Mouse (Mus musculus): ENCODE data around the gene Clca2.
"Not testable (repeated sequence)": the region's sequence is repeated elsewhere in the genome, so short reads cannot be mapped to it uniquely, and the experiment has no call there.

The Clca2 gene

DNA sequence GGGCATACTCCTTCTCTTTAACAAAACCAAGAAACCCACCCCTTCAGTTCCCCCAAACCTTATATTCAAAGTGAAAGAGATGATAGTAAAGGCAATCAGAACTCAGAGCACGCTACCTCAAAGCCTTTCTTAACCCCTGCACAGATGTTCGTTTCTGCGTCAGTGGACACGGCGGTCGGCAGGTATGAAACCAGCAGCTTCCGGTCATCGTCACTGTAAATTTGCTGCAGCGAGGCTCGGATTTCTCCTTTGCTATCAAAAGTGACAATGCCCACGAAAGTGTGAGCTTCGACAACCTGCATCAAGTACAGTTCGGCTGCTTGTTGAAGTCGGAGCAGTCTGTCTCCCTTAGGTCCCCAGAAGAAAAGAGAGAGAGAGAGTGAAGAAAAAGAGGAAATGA, 13.1 kb downstream of the Clca2 start:
- DNase-seq (ENCODE audit: low spot score): no peak

DNA sequence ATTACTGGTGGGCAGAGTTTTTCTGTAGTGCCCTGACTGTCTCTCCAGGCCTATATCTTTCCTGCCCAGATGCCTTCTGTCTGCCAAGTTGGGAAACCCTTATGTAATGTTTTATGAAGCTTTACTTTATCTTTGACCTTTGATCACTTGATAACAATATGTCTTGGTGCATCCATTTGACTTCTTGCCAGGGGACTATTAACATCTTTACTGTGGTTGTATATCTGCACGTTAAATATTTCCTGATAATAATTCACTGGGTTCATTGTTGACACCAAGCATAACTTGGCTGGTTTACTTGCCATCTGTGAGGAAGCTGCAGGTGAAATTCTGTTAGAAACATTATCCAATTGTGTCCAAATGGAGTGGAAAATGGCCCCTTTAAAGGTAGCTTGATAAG, 16.2 kb downstream of the Clca2 start:
- no peak for DNase-seq (ENCODE audit: low spot score)

DNA sequence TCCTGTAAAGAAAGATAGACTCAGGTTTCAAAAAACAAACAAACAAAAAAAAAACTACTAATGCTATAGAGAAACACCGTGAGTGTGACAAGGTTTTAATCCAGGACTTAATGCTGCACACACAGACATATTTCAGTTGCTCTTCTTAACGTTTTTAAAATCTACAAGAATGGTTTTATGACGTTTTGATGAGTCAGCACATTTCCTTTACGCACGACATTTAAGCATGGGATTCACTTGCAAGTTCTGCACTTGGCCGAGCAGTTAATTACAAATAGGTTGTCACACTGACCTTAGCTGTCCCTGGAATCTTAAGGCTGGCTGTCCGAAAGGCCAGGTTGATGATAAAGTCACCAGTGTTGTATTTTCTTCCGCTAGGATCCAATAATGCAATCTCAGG, 18.3 kb downstream of the Clca2 start:
- DNase-seq (ENCODE audit: low spot score): no peak

DNA sequence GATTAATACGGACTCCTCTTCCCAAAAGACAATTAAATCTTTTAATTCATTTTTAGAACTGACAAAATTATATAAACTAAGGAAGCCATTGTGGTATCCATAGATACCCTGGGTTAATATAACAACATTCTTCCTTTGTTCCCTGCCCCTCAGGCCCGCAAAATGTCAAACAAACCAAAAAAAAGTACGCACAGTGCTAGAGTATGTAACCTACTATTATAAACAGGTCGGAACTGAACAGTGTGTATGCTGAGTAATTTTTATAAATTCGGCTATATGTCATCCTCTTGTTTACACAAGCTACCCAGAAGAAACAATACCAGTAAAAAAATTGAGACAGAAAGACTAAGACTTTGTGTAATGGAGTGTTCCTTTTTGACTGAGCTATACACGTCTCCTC, 20.8 kb downstream of the Clca2 start:
- no peak for DNase-seq (ENCODE audit: low spot score)

DNA sequence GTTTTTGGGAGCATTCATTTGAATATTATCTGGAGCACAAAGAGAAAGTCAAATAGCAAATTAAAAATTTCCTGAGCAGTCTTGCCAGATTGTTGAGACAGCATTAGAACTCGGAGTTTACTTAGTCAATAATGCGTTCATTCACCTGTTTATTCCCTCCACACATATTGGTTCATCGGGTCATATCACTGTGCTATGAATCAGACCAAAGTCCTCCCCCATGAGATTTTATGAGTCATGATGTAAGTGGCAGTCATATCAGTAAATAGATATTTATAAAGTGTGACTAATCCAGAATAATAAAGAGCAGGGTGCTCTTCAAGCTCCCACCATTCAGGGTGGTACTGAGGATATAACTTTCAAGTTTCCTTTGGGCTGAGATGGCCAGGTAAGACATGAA, 26.9 kb downstream of the Clca2 start:
- DNase-seq (ENCODE audit: low spot score): no peak

DNA sequence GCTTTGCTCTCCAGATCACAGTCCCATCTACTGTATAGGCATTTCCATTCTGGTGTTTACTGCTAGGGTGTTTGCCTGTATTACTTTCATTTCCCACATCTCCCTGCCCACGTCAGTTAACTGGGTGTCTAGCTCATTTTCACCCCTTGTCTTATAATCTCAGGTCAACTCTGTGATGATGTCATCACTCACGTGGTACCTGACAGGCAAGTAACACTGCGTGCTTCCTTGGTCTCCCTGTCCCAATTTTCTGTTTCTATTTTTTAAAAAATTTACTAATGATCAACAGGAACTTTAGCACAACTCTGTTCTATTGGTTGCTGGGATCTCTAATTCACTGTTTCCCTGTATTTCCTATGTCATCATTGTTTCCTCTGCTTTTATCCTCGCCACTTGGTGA, 30.3 kb downstream of the Clca2 start:
- DNase-seq (ENCODE audit: low spot score): no peak

DNA sequence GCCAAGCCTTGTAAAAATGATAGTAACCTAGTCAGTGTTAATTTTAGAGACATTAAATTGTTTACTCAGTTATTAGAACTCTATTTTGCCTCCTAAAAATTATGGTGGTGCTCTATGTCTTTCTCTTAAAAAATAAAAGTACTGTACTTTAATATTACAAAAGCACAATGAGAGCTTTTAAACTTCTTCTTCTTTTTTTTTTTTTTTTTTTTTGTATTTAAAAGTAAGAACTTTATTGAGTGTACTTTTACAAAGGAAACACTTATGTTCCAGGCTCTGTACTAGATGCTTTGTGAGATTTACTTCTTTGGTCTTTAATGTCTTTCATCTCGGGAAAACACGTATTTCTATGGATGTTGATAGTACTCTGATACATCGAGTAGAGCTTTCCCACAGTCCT, 44.1 kb downstream of the Clca2 start:
- not testable (repeated sequence) for DNase-seq (ENCODE audit: low spot score)

DNA sequence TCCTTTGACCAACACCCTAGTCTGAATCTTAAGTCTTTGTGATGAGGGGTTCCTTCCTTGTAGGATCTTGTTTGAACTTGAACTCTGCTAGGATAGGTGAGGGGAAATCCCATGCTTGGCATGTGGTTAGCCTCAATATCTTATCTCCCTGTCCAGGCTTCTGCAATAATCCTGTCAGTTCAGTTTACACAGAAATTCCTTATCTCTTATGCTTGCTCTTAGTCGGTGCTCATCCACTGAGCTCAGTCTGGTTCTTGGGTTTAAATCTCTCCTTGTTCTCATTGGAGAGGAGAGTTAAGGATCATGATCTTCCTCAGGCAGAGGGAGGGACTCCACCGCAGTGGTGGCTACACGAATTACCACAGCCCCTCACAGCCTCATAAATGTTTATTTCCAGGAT, 49.4 kb downstream of the Clca2 start:
- no peak for DNase-seq (ENCODE audit: low spot score)

DNA sequence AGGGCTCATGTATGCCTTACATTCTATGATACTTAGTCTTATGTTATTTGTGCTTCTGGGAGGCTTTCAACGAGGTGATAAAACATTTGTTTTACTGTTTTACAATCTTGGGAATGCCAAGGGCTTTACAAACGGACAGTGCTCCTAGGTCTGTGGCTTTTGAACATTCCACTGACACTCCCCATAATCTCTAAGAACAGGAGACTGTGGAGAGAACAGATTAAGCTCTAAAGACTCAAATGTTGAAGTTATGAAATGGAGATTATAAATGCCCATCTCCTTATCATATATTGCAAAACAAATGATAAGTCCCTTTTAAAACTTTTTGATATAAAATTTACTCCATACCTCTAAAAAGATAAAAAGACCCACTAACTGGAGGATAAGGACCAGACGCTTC, 60.4 kb downstream of the Clca2 start:
- no peak for DNase-seq (ENCODE audit: low spot score)

DNA sequence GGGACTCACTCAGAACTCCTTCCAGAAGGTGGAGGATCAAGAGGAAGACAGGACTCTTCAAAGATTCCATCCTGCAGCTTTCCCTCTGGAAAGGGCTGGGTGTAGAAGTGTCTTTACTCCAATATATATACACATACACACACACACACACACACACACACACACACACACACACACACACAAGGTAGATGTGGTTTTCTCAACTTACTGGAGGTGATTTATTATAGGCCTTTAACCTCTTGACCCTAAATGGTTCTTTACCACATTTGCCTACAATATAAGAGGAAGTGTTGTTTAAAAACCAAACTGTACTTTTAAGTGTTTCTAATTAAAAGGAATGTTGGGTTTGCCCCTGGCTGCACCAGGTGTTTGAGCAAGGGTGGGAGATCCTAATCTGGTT, 66.6 kb downstream of the Clca2 start, which contains the start of gene Clca1:
Clca1 (minus strand) TSS at position 101 of the 400 bp plus-strand sequence.
- no peak for DNase-seq (ENCODE audit: low spot score)

DNA sequence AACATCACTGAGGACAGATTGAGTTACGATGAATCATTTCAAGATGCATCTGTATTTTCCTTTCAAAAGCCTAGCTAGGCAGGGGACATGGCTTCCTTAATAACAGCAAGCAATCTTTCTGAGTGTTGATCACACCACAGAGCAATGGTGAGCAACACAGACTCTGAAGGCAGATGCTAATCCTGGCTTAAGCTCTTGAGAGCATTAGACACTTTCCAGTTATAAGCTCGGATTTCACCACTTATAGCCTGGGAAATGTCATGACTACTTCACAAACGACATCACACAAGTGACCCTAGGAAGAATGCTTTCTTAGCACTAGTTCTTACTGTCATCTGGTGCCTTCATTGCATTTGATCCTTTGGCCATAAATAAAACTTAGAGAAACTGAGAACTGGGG, 71.2 kb downstream of the Clca2 start:
- peak; percentile 2 for DNase-seq (ENCODE audit: low spot score)

DNA sequence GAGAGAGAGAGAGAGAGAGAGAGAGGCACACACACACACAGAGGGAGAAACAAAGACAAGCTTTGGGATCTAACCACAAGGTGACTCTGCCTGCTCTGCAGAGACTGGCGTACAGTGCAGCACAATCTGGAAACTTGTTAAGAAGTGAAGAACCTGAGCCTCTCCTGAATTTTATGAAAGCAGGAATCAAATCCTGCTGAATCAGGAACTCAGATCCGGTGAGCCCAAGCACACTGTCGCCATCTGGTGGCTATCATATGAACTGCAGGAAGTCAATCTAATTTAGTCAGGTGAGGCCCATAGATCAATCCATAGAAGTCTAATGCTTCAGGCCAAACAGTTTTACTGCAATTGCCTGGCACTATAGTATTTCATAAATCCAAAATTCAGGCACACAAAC, 72.5 kb downstream of the Clca2 start:
- peak; percentile 74 for DNase-seq (ENCODE audit: low spot score)

All from embryo, embryonic 10.5 days (tissue).